Mouse (Mus musculus) NIH3T3 (cell line): ENCODE results near the gene Spns3.
A peak's percentile ranks its signal among the peaks of the same experiment; 100 is the strongest.

Experiments
- DNase-seq: peaks from one replicate; pipeline ENCODE4 v3.0.0-alpha.2; 2012; ENCODE audit warnings: low read depth

Spns3 gene

DNA sequence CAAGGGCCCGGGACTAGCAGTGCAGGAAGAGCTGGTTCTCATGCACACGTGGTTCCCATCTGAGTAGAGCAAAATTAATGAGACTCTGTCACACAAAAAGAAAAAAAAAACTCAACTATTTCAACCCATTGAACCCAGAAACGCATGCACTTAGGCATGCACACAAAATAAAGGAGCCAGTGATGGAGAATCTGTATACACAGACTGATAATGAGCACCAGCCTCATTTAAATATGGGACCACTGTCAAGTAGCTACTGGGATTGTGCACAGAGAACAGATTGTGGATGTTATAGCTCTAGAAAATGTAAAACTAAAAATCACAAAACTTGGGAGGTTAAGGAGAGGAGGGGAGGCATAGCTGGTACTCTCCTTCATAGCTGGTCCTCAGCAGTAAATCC is 35.3 kb downstream of the Spns3 start:
- DNase-seq, result no peak

- DNase-seq, result no peak
Observed at GRCm38 (mm10) chr11:72508651-72509050, 41.7 kb downstream of the Spns3 start.

DNA sequence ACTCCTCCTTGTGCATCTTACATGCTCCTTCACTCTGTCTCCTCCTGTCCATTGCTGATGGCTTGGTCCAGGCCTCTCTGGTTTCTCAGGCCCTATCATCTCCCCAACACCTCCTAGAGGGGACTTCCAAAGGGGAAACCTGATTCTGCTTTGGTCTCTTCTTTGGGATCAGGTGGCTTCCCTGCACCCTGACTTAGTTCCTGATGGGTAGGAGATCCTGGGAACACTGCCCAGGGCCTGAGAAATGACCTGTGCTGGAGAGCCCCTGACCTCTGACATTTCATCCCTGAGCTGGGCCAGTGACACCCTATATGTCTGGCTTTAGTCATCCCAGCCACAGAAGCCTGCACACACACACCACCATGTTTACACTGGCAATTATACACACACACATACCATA is 42.7 kb downstream of the Spns3 start:
- no peak for DNase-seq

DNA sequence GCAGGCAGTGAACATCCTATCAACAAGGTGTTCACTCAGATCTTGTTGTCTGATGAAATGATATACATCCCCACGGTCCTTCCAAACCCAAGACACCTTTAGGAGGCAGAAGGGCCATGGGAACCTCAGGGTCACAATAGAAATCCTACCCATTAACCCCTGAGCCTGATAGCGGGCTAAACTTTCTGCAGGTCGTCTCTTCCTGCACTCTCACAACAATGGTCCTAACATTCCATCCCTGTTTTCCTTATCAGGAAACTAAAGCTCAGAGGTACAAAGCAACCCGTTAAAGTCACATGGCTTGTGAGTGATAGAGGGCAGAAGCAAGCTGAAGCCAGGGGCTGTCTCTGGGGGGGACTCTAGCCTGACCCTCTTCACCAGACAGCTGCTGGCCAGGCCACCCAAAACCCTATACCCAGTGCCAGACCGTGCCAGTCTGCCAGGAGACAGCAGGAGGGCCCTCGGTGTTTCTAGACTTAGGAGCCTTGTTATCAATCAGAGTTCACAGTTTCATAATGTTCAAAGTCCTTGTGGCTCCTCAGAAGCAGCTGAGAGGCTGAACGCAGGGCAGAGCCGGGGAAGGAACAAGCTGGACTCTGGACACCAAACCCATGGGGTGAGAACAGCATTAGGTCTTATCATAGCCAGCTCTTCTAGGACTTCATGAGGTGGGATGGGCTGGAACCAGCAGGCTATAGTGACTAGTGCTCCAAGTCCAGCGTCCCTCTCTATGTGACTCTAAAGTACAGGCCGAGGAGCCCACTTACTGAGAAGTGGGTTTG is 46.1 kb downstream of the Spns3 start:
- no peak for DNase-seq

- DNase-seq, result no peak
Observed at GRCm38 (mm10) chr11:72503501-72503921, 46.8 kb downstream of the Spns3 start.

DNA sequence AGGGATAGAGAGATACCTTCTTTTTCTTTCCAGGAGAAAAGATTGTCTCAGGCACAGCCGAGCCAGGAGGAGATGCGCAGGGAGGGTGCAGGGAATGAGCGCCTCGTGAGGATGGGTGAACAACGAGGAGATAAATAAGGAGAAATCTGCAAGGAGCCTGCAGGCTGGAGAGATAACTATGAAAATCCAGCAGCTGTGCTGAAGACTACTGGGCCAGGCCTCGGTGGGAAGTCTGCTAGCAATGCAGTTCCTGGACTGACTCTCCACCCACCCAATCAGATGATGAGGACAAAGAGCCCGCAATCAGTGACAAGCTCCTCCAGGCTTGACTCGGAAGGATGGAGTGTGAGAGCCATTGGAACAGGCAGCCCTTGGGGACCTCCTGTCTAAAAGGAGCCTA is 48.1 kb downstream of the Spns3 start:
- no peak for DNase-seq

- DNase-seq, result peak; percentile 68
Observed at GRCm38 (mm10) chr11:72501426-72502002, 48.8 kb downstream of the Spns3 start.

DNA sequence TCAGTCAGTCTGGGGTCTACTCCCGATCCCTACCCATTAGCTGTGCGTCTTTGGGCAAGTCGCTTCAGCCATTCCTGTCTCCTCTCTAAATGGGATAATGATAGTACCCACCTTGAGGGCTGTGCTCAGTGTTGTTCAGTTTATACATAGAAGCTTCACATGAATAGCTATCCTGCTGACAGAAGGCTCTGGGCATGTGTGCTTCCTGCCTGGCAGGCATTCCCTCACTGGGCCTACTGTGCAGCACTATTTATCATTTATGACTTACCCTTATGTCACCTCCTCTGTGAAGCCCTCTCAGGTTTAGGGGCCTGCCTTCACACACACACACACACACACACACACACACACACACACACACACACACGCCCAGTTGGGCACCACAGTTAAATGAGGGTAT is 50.2 kb downstream of the Spns3 start:
- no peak for DNase-seq

DNA sequence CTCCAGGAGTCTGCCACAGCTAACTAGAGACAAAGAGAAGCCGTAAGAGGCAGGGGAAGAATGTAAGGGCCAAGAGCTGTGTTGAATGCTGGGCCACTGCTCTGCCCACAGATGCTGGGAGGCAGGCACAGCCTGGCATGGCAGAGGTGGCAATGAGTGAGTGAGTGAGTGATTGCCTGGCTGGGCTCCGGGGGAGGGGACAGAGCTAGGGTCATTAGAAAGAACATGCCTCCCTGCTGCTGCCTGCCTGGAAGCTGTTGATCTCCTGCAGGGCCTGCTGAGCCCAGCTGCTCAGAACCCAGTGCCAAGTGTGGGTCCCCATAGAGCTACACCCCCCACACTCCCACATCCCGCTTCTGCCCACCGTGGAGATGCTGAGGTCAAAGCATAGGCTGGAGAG is 52.9 kb downstream of the Spns3 start:
- DNase-seq, result no peak

DNA sequence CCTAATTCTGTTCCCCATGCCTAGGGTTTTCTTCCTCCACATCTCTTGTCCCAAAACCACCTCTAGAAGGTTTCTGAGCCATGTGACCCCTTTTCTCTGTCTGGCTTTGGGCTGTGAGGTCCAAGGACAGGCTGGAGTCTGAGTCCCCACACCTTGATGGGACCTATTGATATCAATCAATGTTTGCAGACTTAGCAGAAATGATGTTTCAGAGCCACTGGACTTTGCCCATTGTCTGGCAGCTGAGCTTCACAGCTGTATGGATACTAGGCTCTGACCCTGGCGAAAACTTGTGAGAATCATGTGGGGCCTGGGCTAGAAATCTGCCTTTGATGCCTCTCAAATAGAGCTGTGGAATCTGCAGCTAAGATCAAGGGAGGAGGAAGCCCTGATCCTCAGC is 53.5 kb downstream of the Spns3 start:
- no peak for DNase-seq

DNA sequence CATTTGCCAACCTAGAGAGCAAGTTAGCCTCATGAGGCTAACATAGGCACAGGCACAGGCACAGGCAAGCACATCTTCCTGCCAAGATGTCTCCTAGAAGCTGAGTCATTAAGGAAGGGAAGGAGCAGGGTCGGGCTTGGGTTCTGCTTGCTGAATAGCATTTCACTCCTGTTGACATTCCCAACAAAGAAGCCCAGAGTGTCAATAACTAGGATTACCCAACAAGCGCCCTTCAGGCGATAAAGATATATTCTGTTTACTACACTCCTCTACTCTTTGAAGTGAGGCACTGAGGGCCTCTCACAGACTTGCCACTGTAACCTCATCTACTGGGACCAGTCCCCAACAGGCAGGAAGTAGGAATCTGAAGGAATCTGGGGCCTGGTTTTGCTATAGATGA is 54.2 kb downstream of the Spns3 start:
- no peak for DNase-seq

- DNase-seq, result peak; percentile 72
Observed at GRCm38 (mm10) chr11:72494046-72494988, 56.0 kb downstream of the Spns3 start.

DNA sequence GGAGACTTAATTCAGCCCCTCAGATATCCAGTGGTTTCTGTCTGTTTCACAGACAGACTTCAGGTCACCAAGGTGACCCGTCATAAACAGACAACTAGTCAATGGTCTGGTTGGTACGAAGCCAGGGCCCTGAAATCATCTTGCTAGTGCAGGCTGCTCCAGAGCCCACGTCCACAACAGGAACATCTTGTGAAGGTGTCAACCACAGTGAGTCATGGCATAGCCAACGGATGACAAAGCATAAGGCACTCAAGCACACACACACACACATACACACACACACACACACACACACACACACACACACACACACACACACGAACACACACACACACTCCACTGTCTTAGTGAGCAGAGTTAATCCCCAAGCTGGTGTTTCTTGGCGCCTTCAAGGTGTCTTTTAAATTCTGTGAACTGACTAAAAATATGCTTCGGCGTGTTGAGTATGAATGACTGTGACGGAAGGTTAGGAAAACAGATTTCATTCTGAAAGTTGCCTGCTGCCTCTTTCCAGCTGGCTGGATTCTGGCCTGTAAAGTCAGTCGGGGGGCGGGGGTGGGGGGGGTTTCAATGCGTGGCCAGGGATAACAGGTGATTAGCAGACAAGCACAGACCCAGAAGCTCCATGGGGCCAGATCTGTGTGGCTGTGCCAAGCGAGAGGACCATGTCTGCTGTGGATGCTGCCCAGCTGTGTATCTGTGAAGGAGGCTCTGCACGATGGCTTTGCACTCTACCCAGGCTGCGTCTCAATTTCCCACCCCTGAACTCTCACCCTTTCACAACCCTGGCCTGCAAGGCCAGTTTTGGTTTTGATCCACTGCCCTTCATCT is 59.0 kb downstream of the Spns3 start:
- peak; percentile 47 for DNase-seq

- no peak for DNase-seq
Observed at GRCm38 (mm10) chr11:72489881-72490301, 60.4 kb downstream of the Spns3 start, which contains the start of gene Spns2. Gene Spns2 (minus strand): TSS chr11:72489904.

DNA sequence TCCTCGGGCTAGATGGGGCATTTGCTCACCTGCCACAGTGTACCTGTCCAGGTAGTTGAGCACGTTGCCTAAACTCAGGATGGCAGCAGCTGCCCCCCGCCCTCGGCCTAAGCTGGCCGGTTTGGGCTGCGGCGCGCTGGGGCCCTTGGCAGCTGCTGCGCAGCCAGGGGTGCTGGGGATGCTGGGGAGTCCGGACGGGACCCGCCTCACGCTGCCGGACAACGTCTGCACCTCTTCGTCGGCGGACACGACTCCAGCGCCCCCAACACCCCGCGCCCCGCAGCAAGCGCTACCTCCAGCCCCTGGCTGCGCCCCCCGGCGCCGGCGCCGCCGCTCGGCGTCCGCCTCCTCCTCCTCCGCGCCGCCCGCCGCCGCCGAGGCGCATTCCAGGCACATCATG is 60.9 kb downstream of the Spns3 start:
- no peak for DNase-seq

DNA sequence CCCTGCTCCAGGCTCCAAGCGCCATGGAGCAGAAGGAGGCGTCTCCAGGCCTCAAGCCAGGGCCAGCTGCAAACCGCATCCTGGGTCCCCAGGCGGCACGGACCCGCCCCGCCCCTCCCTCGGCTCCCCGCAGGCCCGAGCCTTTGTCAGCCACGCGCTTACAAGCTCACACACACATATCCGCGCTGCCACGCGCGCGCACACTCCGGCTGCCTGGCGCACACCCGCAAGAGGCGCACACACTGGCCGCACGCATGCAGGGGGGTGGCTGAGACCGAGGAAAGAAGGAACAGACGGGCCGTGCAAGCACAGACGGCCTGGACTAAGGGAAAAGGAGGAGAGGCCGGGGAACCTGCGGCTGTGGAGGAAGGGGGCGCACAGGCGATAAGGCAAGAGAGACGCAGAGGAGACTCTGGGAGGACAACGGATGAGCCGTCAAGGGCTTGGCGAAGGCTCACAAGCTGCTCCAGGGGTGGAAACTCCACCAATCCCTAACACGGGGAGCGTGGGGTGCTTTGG is 61.5 kb downstream of the Spns3 start:
- DNase-seq, result no peak

- no peak for DNase-seq
Observed at GRCm38 (mm10) chr11:72487739-72488138, 62.6 kb downstream of the Spns3 start.

DNA sequence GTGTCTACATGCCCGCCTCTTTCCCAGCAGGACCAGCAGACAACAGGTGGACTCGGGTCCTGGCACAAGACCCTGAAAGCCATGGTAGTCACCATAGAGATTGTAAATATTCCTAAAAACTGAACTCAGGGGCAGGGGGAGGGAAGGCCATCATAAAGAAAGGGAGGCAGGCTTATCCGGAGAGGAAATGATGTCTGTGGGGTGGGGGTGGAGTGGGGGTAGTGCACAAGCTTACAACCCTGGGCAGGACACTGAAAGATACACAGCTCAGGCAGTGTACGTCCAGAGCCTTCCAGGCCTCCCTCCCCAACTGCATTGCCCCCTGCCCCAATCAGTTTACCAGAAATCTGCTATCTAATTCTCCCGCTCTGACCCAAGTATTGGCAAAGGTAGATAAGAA is 63.1 kb downstream of the Spns3 start:
- no peak for DNase-seq

DNA sequence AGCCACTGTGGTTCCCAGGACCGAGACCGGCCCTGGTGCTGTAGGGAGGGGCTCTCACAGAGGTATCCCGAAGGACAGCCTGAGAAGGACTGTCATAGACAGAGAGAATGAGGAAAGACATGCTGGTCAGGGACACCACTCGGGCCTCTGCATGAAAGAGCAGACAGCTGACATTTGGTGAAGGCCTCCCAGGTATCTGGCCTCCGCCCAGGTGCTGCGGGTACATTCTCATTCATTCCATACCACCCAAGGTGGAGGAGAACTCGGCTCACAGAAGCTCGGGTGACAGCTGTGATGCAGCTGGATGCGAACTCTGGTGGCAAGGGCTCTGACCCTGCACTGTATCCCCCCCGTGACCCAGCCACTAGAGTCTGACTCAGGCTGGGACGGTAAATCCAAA is 64.3 kb downstream of the Spns3 start:
- no peak for DNase-seq

DNA sequence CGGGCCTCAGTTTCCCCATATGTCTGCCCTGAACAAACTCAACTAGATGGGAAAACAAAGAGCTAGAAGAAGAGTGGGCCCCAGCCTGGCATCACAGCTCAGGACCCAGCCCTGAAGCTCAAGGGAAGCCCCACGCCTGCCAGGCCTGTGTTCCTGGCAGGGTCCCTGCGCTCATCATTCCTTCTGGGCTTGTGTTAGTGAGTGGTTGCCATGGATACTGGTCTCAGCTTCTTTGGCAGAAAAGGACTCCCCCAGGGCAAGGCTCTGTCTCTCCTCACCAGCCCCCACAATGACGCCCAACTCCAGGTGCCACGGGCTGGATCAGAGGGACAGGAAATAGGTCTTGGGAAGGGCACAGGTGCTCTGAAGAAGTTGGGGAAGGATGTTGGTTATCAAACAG is 65.1 kb downstream of the Spns3 start:
- no peak for DNase-seq

- DNase-seq, result no peak
Observed at GRCm38 (mm10) chr11:72484549-72484948, 65.8 kb downstream of the Spns3 start.

- no peak for DNase-seq
Observed at GRCm38 (mm10) chr11:72481952-72482351, 68.4 kb downstream of the Spns3 start.
